Mouse (Mus musculus): ENCODE data around the gene C77080. TPM values are rescaled to one million over a fixed set of nuclear protein-coding genes. Genes with fewer than 3 reads are reported as not detected.
A peak's percentile ranks its signal among the peaks of the same experiment; 100 is the strongest.

The C77080 gene
- polyA plus RNA-seq, 1 experiment, result 39.3 TPM

DNA sequence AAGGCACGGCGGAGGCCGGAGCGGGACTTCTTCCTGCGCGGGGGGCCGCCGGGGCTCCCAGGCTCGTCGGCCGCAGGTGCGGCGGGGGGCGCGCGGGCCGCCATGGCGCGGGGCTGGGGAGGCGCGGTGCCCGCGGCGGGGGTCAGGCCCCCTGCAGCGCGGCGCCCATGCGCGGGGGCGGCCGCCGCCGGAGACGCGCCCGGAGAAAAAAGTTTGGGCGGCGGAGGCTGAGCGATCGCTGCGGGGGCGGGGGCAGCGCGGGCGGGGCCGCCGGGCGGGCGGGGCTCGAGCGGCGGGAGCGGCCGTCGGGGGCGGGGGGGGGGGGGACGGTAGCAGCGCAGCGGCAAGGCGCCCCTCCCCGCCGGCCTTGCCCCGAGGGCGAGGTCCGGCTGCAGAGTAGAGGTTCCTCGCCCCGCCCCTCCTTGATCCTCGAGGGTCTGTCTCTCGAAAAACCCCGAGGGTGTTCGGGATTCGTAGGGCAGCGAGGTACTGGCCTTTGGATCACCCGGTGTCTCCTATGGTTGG lies 12.9 kb downstream of the C77080 start:
- under 1% methylated on average over 64 of the region's 74 CpGs for WGBS
- Histone ChIP-seq H3K27me3 (replicated peaks; ENCODE audit: control insufficient read depth, insufficient read depth, low read length) (no peaks in the 10 kb centered on the region), H3K4me3 (ENCODE audit: insufficient read depth, low read depth, low read length) (peak overlapping the region; percentile 76), H3K27ac (ENCODE audit: insufficient read depth, low read depth, low read length) (peak overlapping the region; percentile 88), H3K4me1 (ENCODE audit: control insufficient read depth, insufficient read depth, low read length) (peaks cover 35% of the 10 kb centered on the region), H3K36me3 (ENCODE audit: control insufficient read depth, insufficient read depth, low read length) (no peaks in the 10 kb centered on the region)
- peak; percentile 49 for DNase-seq
- no peak for TF ChIP-seq CTCF (conservative IDR thresholded peaks at IDR 0.05; ENCODE audit: insufficient read depth, insufficient read length, low read depth, low read length)
- TF ChIP-seq POLR2A (IDR thresholded peaks at IDR 0.05; ENCODE audit: low read depth, low read length), result no peak

DNA sequence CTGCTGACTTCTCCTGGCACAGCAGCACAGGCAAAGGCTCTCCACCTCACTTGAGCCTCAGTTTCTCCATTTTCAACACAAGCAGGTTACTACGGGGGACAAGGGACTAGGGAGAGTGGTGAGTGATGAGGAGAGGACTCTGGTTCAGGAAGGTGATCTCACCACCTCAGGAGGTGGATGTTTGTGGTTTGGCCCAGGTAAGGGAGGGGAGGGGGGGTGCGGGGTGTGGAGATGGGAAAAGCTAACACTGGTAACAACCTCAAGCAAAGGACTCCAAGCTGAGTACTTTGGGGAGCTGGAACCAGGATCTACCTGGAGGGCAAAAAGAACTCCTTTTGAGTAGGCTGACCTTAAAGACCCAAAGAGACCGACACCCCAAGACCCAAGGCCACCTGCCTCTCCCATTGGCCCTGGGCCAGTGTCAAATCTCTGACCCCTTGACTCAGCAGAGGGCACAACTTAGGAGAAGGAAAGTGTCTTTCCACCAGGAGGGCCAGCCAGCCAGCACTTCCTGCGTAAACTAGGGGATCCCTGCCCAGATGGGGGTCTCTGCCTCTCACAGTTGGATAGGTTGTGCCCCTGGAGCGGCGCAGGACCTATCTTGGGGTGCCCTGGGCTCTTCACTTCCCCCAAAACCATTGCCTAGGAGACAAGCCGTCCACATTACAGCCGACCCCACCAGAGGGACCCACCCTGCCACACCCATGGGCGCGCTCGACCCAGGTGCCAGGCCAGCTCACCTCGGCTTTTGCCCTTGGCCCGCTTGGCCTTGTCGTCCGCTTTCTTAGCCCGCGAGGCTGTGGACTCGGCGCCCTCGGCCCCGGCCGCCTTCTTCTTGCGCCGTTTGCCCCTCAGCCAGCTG lies 13.6 kb downstream of the C77080 start:
- Histone ChIP-seq H3K4me1 (ENCODE audit: control insufficient read depth, insufficient read depth, low read length) (peaks cover 35% of the 10 kb centered on the region), H3K36me3 (ENCODE audit: control insufficient read depth, insufficient read depth, low read length) (no peaks in the 10 kb centered on the region), H3K27ac (ENCODE audit: insufficient read depth, low read depth, low read length) (peak overlapping the region; percentile 88), H3K27me3 (replicated peaks; ENCODE audit: control insufficient read depth, insufficient read depth, low read length) (no peaks in the 10 kb centered on the region), H3K4me3 (ENCODE audit: insufficient read depth, low read depth, low read length) (peak overlapping the region; percentile 76)
- DNase-seq, result peak; percentile 52
- 9% methylated on average over 24 of the region's 24 CpGs for WGBS
- no peak for TF ChIP-seq POLR2A (IDR thresholded peaks at IDR 0.05; ENCODE audit: low read depth, low read length)
- no peak for TF ChIP-seq CTCF (conservative IDR thresholded peaks at IDR 0.05; ENCODE audit: insufficient read depth, insufficient read length, low read depth, low read length)

DNA sequence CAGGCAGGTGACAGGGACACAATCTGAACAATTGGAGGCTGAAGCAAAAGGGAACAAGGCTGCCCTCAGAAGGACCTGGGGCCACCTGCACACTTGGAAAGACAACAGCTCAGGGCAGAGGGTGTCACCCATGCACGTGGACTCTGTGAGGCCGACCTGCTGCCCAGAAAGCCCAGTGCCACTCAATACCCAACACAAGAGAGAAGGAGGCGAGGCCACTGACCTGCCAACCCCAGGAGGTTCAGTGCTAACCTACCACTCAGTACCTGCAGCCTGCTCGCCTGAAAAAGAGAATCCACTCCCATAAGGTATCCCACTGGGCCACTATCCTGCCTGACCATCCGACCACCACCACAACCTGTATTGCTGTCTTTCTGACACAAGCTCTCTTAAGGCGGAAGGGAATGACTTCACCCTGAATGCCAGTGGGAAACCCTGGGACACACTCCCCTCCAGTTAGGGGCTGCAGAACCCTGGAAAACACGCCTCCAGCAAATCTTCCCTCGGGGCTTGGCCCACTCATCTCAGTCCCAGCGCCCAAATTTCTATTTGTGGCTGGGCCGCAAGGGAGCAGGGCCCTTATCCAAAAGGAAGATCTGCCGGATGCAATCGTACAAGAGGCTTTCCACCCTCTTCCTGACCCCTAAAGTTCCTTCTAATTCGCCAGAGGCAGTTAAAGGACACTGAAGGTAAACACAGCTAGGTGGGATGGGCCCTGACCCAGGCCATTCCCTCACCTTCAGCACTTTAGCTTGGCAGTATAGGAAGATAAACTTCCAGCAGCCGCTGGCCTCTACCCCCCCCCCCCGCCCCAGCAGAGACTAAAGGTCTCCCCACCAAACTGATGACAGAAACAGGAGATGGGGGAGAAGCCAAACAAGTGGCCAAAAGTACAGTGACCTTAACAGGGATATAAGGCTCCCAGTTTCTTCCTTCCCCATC lies 14.6 kb downstream of the C77080 start:
- H3K4me1 ChIP-seq (ENCODE audit: control insufficient read depth, insufficient read depth, low read length), result peaks cover 32% of the 10 kb centered on the region
- peak overlapping the region; percentile 61 for H3K27ac ChIP-seq (ENCODE audit: insufficient read depth, low read depth, low read length)
- no peaks in the 10 kb centered on the region for H3K27me3 ChIP-seq (replicated peaks; ENCODE audit: control insufficient read depth, insufficient read depth, low read length)
- DNase-seq, result peak; percentile 52
- peak overlapping the region; percentile 76 for H3K4me3 ChIP-seq (ENCODE audit: insufficient read depth, low read depth, low read length)
- WGBS, result 33% methylated on average over 15 of the region's 15 CpGs
- no peaks in the 10 kb centered on the region for H3K36me3 ChIP-seq (ENCODE audit: control insufficient read depth, insufficient read depth, low read length)
- TF ChIP-seq POLR2A (IDR thresholded peaks at IDR 0.05; ENCODE audit: low read depth, low read length) (no peak), CTCF (conservative IDR thresholded peaks at IDR 0.05; ENCODE audit: insufficient read depth, insufficient read length, low read depth, low read length) (no peak)

DNA sequence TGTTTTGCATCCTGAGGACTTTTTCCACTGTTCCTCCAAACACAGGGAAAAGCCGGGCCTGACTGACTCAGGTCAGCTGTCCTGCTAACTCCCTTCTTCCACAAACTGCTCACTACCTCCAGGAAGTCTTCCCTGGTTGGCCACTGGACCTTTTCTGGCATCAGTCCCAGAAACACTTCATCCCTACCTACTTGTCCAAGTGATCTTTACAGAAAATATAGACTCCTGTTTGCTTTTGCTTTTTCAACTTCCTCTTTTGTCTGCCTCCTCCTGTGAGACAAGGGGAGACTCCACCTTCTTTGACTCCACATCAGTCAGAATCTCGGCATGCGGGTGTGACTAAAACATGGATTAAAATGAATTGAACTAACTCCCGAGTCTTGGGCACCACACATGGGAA lies 16.4 kb downstream of the C77080 start:
- H3K27ac ChIP-seq (ENCODE audit: insufficient read depth, low read depth, low read length), result peak overlapping the region; percentile 46; the same call in 1 of the 2 replicates
- peaks cover 26% of the 10 kb centered on the region for H3K4me1 ChIP-seq (ENCODE audit: control insufficient read depth, insufficient read depth, low read length)
- no peak overlapping the region for H3K4me3 ChIP-seq (ENCODE audit: insufficient read depth, low read depth, low read length)
- WGBS, result 34% methylated on average over 4 of the region's 4 CpGs
- no peaks in the 10 kb centered on the region for H3K27me3 ChIP-seq (replicated peaks; ENCODE audit: control insufficient read depth, insufficient read depth, low read length)
- DNase-seq, result peak; percentile 65
- H3K36me3 ChIP-seq (ENCODE audit: control insufficient read depth, insufficient read depth, low read length), result no peaks in the 10 kb centered on the region
- TF ChIP-seq POLR2A (IDR thresholded peaks at IDR 0.05; ENCODE audit: low read depth, low read length), result no peak
- no peak for TF ChIP-seq CTCF (conservative IDR thresholded peaks at IDR 0.05; ENCODE audit: insufficient read depth, insufficient read length, low read depth, low read length)

DNA sequence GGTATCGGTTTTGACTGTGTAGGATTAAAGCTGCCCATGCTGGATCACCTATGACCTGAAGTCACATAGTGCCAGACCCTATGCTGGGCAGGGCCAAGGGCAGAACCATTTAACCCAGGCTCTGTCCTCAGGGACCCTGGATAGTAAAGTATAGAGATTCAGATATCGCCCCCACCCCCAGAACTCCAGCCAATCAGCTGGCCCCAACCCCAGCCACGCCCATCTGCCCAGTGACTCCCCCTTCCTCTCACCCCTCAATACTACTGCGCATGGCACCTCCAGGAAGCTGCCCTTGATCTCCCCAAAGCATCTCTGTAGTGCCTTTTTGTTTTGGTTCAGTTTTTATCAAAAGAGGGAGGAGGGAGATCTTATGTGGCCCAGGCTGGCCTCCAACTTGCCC lies 18.4 kb downstream of the C77080 start:
- Histone ChIP-seq H3K36me3 (ENCODE audit: control insufficient read depth, insufficient read depth, low read length) (no peaks in the 10 kb centered on the region), H3K27me3 (replicated peaks; ENCODE audit: control insufficient read depth, insufficient read depth, low read length) (no peaks in the 10 kb centered on the region), H3K4me1 (ENCODE audit: control insufficient read depth, insufficient read depth, low read length) (peaks cover 31% of the 10 kb centered on the region), H3K27ac (ENCODE audit: insufficient read depth, low read depth, low read length) (no peak overlapping the region), H3K4me3 (ENCODE audit: insufficient read depth, low read depth, low read length) (no peak overlapping the region)
- TF ChIP-seq CTCF (conservative IDR thresholded peaks at IDR 0.05; ENCODE audit: insufficient read depth, insufficient read length, low read depth, low read length) (no peak), POLR2A (IDR thresholded peaks at IDR 0.05; ENCODE audit: low read depth, low read length) (no peak)
- 77% methylated on average over 4 of the region's 4 CpGs for WGBS
- DNase-seq, result no peak

DNA sequence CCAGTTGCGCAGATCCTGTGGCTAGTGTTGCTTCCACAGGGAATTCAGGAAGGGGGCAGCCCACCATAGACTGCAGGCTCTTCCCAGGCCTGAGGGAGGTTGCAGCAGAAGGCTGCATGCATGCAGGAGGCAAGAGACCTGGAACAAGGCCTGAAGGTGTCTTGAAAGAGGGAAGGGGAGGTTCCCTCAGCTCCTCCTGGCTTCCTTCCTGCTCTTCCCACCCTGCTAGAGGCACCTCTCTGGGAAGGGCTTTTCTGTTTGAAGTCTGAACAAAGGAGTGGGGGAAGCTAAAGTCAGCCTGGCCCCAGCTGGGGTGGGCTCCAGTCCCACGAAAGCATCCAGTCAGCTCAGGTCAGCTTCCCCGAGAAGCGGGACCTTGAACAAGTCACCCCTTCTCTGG lies 18.9 kb downstream of the C77080 start:
- Histone ChIP-seq H3K4me1 (ENCODE audit: control insufficient read depth, insufficient read depth, low read length) (peaks cover 27% of the 10 kb centered on the region), H3K4me3 (ENCODE audit: insufficient read depth, low read depth, low read length) (no peak overlapping the region), H3K36me3 (ENCODE audit: control insufficient read depth, insufficient read depth, low read length) (no peaks in the 10 kb centered on the region), H3K27me3 (replicated peaks; ENCODE audit: control insufficient read depth, insufficient read depth, low read length) (no peaks in the 10 kb centered on the region), H3K27ac (ENCODE audit: insufficient read depth, low read depth, low read length) (no peak overlapping the region)
- DNase-seq, result no peak
- TF ChIP-seq CTCF (conservative IDR thresholded peaks at IDR 0.05; ENCODE audit: insufficient read depth, insufficient read length, low read depth, low read length) (no peak), POLR2A (IDR thresholded peaks at IDR 0.05; ENCODE audit: low read depth, low read length) (no peak)
- WGBS, result 70% methylated on average over 4 of the region's 4 CpGs
